Mouse (Mus musculus) heart, embryonic 11.5 days (tissue): Measurements from ENCODE around the gene Fmr1. TPM values are rescaled to one million over a fixed set of nuclear protein-coding genes. Genes with fewer than 3 reads are reported as not detected.
"Not testable (repeated sequence)": the region's sequence is repeated elsewhere in the genome, so short reads cannot be mapped to it uniquely, and the experiment has no call there.

ENCODE experiments used
- ATAC-seq: fragments of 200-750 bp; cut with Nextera tagmentation; replicated peaks from 2 replicates; pipeline ENCODE4 v1.8.0; 2017; ENCODE audit warnings: moderate library complexity; ENCODE audit not compliant: insufficient number of reproducible peaks, low FRiP score, low TSS enrichment
- H3K27ac ChIP-seq: fragments of 300-500 bp; sonication (generic); 2 replicates; pipeline ENCODE4 v1.5.1; 2014; ENCODE audit warnings: mild to moderate bottlenecking, low read depth, low read length
- H3K27me3 ChIP-seq: fragments of 300-500 bp; sonication (generic); 2 replicates; pipeline ENCODE4 v1.6.1; 2014; ENCODE audit warnings: mild to moderate bottlenecking, low read length, mixed read lengths; ENCODE audit not compliant: control insufficient read depth, insufficient read depth
- H3K36me3 ChIP-seq: fragments of 300-500 bp; sonication (generic); 2 replicates; pipeline ENCODE4 v1.6.1; 2014; ENCODE audit warnings: mild to moderate bottlenecking, low read length, moderate library complexity, mixed read lengths; ENCODE audit not compliant: control insufficient read depth, insufficient read depth
- H3K4me1 ChIP-seq: fragments of 300-500 bp; sonication (generic); 2 replicates; pipeline ENCODE4 v1.6.1; 2014; ENCODE audit warnings: low read length; ENCODE audit not compliant: control insufficient read depth, insufficient read depth
- H3K4me2 ChIP-seq: fragments of 300-500 bp; sonication (generic); 2 replicates; pipeline ENCODE4 v1.6.1; 2014; ENCODE audit warnings: mild to moderate bottlenecking, moderate library complexity
- H3K4me3 ChIP-seq: fragments of 300-500 bp; sonication (generic); 2 replicates; pipeline ENCODE4 v1.5.1; 2014; ENCODE audit warnings: low read depth, low read length
- H3K9ac ChIP-seq: fragments of 300-500 bp; sonication (generic); 2 replicates; pipeline ENCODE4 v1.6.1; 2014; ENCODE audit warnings: mild to moderate bottlenecking, low read depth, low read length, moderate library complexity
- H3K9me3 ChIP-seq: fragments of 300-500 bp; sonication (generic); replicated peaks from 2 replicates; pipeline ENCODE4 v1.6.1; 2016; ENCODE audit warnings: low read length; ENCODE audit not compliant: control insufficient read depth
- WGBS: fragments of 180-500 bp; shearing (Covaris S2); extraction: QIAGEN DNeasy Blood & Tissue Kit; methylation state at CpG from one replicate; pipeline ENCODE4 v1.1.7; 2014; ENCODE audit not compliant: insufficient replicate concordance; 5-methylcytosine and 5-hydroxymethylcytosine counted together
- polyA plus RNA-seq: library from polyadenylated mRNA; unstranded; fragments of >200 nt; fragmentation: Nextera tagmentation; extraction: Ambion mirVana; gene quantifications from 2 replicates; pipeline ENCODE4 v1.2.1, GENCODE M21; 2014

Gene Fmr1
- 47.1 and 47.5 TPM in 2 replicates for polyA plus RNA-seq

DNA sequence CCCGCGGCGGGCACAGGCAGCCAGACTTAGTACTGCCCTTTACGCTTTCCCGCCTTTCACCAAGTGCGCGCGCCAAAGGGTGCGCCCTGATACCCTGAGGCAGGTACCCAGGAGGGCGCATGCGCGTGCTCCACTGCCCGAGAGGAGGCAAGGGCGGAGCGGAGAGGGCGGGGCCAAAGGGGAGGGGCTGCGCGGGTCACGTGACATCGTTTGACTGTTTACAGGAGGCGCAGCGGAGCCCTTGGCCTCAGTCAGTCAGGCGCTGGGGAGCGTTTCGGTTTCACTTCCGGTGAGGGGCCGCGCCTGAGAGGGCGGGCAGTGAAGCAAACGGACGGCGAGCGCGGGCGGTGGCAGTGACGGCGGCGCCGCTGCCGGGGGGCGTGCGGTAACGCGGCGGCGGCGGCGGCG lies at the start of gene Fmr1:
TSS of gene Fmr1 (plus strand) at position 209 of the 408 bp plus-strand sequence.
- H3K27me3 ChIP-seq, result no peaks in the 10 kb centered on the region; the same call in 1 of the 2 replicates

DNA sequence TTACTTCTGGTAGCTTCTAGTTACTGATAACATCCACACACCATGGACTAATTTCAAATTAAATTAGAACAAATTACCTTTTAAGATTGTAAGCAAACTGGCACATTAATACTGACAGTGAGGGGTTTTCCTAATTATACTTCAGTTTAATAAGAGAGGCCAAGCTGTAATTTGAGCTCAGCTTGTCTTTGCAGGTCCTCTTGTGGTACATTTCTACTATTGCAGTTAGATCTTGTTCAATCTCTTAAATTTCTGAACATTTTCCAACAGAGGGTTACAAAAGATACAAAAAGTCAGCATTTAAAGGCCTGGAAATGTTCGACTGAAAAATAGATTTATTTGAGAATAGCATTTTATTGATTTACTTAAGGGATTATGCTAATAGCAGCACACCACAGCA lies 36.7 kb upstream of the Fmr1 start:
- 53% methylated on average over 1 of the region's 1 CpGs for WGBS

More for the DNA sequence above, at the start of gene Fmr1:
- Histone ChIP-seq H3K4me3 (peak within 1 kb of the TSS; percentile 69), H3K9me3 (no peaks in the 10 kb centered on the region), H3K27ac (peak within 1 kb of the TSS; percentile 95), H3K4me1 (no peaks in the 10 kb centered on the region), H3K36me3 (no peaks in the 10 kb centered on the region), H3K4me2 (peak within 1 kb of the TSS; percentile 60), H3K9ac (peak within 1 kb of the TSS; percentile 87)
- ATAC-seq, result peak; percentile 97
- 15% methylated on average over 35 of the region's 49 CpGs for WGBS

DNA sequence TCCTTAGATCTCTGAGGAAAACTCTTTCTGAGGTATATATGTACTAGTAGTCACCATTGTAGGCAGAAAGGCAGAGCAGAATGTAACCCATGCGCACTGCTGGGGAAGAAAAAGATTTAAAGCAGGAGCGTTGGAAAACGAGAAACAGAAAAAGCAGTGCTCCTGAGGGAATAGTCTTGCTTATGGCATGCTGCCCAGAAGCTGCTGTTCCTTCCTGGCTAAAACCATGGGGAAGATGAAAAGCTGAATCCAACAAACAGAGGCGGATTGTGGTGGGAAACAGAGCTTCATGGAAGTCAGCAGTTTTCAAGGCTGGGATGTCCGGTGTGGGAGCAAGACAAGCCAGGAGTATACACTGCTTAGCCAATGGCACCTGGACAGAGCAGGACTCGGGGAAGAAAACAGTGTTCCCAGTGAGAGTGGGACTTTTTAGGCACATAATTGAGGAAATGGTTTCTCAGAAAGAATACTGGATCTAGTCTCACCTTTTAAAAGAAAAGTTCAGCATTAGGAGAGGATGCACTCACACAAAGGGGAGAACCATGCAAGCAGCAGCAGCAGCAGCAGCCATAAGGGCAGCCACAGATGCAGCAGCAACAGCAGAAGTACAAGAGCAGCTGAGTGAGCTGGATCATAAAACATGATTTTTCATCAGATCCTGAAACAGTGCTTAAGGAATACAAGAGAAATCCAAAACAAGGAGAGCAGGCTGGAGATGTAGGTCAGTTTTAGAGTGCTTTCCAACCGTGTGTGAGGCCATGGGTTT lies 33.0 kb upstream of the Fmr1 start:
- Histone ChIP-seq H3K27ac (no peak overlapping the region), H3K36me3 (no peaks in the 10 kb centered on the region), H3K9ac (no peak overlapping the region), H3K4me1 (no peaks in the 10 kb centered on the region), H3K4me2 (no peak overlapping the region), H3K27me3 (no peaks in the 10 kb centered on the region), H3K4me3 (no peak overlapping the region), H3K9me3 (no peaks in the 10 kb centered on the region)
- ATAC-seq, result no peak
- WGBS, result 54% methylated on average over 7 of the region's 7 CpGs

More for the DNA sequence above, 36.7 kb upstream of the Fmr1 start:
- Histone ChIP-seq H3K27me3 (no peaks in the 10 kb centered on the region), H3K4me2 (no peak overlapping the region), H3K27ac (no peak overlapping the region), H3K9me3 (no peaks in the 10 kb centered on the region), H3K4me3 (no peak overlapping the region), H3K9ac (no peak overlapping the region), H3K4me1 (no peaks in the 10 kb centered on the region), H3K36me3 (no peaks in the 10 kb centered on the region)
- no peak for ATAC-seq

DNA sequence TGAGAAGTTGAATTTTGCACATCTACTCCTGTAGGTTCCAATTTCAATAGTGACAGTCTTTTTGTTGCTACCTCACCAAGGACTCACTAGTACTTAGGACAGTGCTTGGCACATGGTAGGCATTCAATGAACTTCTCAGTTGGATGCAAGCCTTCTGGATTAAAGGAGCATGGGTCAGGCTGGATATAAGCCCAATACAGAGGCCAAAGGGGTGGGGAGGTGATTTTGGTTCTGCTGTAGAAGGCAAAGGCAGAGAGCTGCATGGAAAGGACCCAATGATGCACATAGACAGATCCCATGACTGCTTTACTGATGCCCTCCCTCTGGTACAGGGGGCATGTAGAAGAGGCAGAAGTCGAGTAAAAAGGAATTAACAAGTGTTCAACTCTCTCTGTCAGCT lies 833 bp upstream of the Fmr1 start:
- no peak overlapping the region for H3K4me3 ChIP-seq
- no peaks in the 10 kb centered on the region for H3K36me3 ChIP-seq
- no peaks in the 10 kb centered on the region for H3K9me3 ChIP-seq
- no peaks in the 10 kb centered on the region for H3K4me1 ChIP-seq
- no peak for ATAC-seq
- peak overlapping the region; percentile 60 for H3K4me2 ChIP-seq
- 39% methylated on average over 1 of the region's 1 CpGs for WGBS
- no peaks in the 10 kb centered on the region; the same call in 1 of the 2 replicates for H3K27me3 ChIP-seq
- no peak overlapping the region for H3K27ac ChIP-seq
- H3K9ac ChIP-seq, result no peak overlapping the region

DNA sequence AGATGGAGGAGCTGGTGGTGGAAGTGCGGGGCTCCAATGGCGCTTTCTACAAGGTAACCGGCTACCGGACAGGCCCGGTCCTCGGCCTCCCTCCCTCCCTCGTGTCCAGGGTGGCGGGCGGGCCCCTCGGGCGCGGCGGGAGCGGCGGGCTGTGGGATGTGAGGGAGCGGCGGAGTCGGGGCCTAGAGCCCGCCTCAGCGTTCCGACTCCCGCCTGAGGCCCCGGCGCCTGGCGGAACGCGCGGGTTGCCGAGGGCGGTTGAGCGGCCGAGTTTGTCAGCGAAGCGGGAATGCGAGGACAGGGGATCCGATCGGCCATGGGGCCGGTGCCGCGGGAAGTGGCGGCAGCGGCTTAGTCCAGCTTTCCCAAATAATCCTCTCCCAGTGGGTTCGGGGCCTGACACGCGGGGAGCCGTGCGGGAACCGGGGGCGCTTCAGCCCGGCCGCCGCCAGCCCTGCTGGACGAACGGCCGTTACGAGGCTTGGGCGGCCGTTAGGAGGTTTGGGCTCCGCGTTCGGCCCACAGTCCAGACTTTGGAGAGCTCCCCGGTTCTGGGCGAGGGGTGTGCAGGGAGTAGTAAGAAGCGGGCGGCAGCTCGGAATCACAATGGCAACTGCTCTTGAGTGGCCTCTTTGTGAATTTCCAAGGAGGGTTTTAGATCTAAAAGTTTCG lies 610 bp downstream of the Fmr1 start:
- no peaks in the 10 kb centered on the region for H3K9me3 ChIP-seq
- WGBS, result 16% methylated on average over 55 of the region's 67 CpGs
- no peaks in the 10 kb centered on the region for H3K36me3 ChIP-seq
- H3K9ac ChIP-seq, result peak overlapping the region; percentile 87
- peak; percentile 56 for ATAC-seq
- no peaks in the 10 kb centered on the region; the same call in 1 of the 2 replicates for H3K27me3 ChIP-seq
- H3K4me2 ChIP-seq, result peak overlapping the region; percentile 46
- H3K4me1 ChIP-seq, result no peaks in the 10 kb centered on the region
- H3K4me3 ChIP-seq, result peak overlapping the region; percentile 69
- H3K27ac ChIP-seq, result peak overlapping the region; percentile 95

DNA sequence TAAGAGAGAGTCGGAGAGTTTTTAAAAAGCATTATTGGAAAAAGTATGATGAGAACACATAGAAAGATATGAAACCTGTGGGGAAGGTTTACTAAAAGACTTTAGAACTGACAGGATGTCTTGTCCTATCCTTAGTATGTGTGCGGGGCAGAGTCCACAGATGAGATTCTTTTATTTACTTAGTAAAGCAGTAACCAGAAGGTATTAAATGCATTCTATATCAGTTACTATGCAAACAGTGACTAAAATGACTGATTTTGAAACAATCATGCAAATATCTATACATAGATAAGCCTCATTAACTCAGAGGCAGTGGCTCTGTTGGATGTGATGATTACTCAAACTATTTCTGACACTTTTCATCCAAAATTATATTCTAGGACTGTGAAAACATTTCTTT lies 6.4 kb downstream of the Fmr1 start:
- H3K4me2 ChIP-seq, result no peak overlapping the region
- H3K4me3 ChIP-seq, result no peak overlapping the region
- no peaks in the 10 kb centered on the region for H3K27me3 ChIP-seq
- no peak for ATAC-seq
- H3K27ac ChIP-seq, result no peak overlapping the region
- H3K36me3 ChIP-seq, result no peaks in the 10 kb centered on the region
- no peak overlapping the region for H3K9ac ChIP-seq
- no peaks in the 10 kb centered on the region for H3K9me3 ChIP-seq
- WGBS, result 86% methylated on average over 2 of the region's 2 CpGs
- H3K4me1 ChIP-seq, result no peaks in the 10 kb centered on the region

DNA sequence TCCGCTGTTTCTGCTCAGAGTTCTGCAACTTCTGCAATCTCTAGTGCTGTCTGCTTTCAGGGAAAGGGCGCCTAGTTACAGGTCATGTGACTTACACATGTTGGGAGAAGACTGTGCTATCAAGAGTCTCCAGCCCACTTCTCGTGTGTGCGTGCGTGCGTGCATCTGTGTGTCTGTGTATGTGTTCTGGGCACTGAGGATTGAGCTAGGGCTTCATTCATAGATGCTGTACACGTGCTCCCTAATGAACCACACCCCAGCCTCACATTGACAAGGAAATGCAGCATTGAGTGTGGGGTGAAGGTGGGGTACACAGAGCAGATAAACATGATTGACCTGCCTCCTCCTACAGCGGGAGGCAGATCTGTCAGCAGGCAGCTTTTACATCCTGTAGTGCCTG lies 13.6 kb downstream of the Fmr1 start:
- not testable (repeated sequence) for H3K36me3 ChIP-seq, H3K27ac ChIP-seq, H3K27me3 ChIP-seq, ATAC-seq, H3K4me3 ChIP-seq, H3K4me2 ChIP-seq, H3K9me3 ChIP-seq, H3K9ac ChIP-seq, H3K4me1 ChIP-seq
- WGBS, result 81% methylated on average over 8 of the region's 8 CpGs

DNA sequence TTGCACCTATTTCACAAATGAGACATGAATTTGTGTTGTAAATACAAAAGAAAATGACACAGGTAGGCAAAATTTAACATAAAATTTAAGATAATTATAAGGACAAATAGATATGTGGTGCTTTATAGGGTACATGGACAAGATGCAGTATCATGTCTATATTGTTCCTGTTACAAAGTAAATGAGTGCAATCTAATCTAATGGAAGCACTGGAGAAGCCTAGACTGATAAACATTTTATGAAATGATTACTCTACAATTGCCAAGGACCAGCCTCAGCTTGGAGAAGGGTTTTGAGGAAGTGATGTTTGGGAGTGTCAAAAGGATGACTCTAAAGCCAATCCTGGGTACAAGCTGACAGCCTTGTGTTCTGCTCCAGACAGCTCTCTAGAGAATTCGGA lies 58.6 kb downstream of the Fmr1 start:
- H3K9me3 ChIP-seq, result no peaks in the 10 kb centered on the region
- no peak for ATAC-seq
- H3K36me3 ChIP-seq, result no peaks in the 10 kb centered on the region
- no peak overlapping the region for H3K4me3 ChIP-seq
- WGBS, result 76% methylated on average over 1 of the region's 1 CpGs
- H3K27ac ChIP-seq, result no peak overlapping the region
- H3K4me1 ChIP-seq, result no peaks in the 10 kb centered on the region
- no peak overlapping the region for H3K9ac ChIP-seq
- H3K4me2 ChIP-seq, result no peak overlapping the region
- H3K27me3 ChIP-seq, result no peaks in the 10 kb centered on the region
